Mouse (Mus musculus): ENCODE results near the gene Hpf1.

GRCm38 (mm10) chr8:60867468-60868115 is 22.6 kb upstream of the Hpf1 start:
- TF ChIP-seq CTCF (IDR thresholded peaks at IDR 0.05; ENCODE audit: extremely low read depth, insufficient read depth, low read length): no peak
- TF ChIP-seq POLR2A (IDR thresholded peaks at IDR 0.05; ENCODE audit: extremely low read depth, insufficient read depth, low read length): no peak

Measured in cortical plate, adult 2 months (tissue).